Mouse (Mus musculus) liver, embryonic 14.5 days (tissue): ENCODE results near the gene Pigb. TPM values are rescaled to one million over a fixed set of nuclear protein-coding genes. Genes with fewer than 3 reads are reported as not detected.

Experiments used
- ATAC-seq: fragments of 200-750 bp; cut with Nextera tagmentation; 2 replicates; pipeline ENCODE4 v1.8.0; 2017; ENCODE audit warnings: moderate number of reproducible peaks, mild to moderate bottlenecking, moderate library complexity; ENCODE audit not compliant: insufficient read depth
- DNase-seq, 3 experiments: peaks; one replicate each; pipeline ENCODE4 v3.0.0-alpha.2; 2012 to 2013; ENCODE audit warnings: low read depth in 3 of 3, low spot score in 3 of 3
- H3K27ac ChIP-seq: fragments of 300-500 bp; sonication (generic); 2 replicates; pipeline ENCODE4 v1.5.1; 2014; ENCODE audit warnings: moderate library complexity, mild to moderate bottlenecking, control low read depth, inconsistent platforms
- H3K27me3 ChIP-seq: fragments of 300-500 bp; sonication (generic); 2 replicates; pipeline ENCODE4 v1.6.1; 2014; ENCODE audit warnings: mild to moderate bottlenecking, low read length, moderate library complexity; ENCODE audit not compliant: control insufficient read depth, insufficient read depth
- H3K36me3 ChIP-seq: fragments of 300-500 bp; sonication (generic); replicated peaks from 2 replicates; pipeline ENCODE4 v1.6.1; 2014; ENCODE audit warnings: low read depth; ENCODE audit not compliant: control insufficient read depth, insufficient read depth
- H3K4me1 ChIP-seq, 2 experiments: fragments of 200-500 bp in 1 of 2; fragments of 300-500 bp in 1 of 2; sonication (generic) in 1 of 2; replicated peaks; 2 replicates each; pipeline ENCODE4 v1.6.1; 2012 to 2014; ENCODE audit warnings: antibody characterized with exemption in 1 of 2, inconsistent platforms in 1 of 2, low read length in 1 of 2; ENCODE audit not compliant: control insufficient read depth in 2 of 2, insufficient read depth in 2 of 2
- H3K4me2 ChIP-seq: fragments of 300-500 bp; sonication (generic); 2 replicates; pipeline ENCODE4 v1.6.1; 2014; ENCODE audit warnings: low read depth, mild to moderate bottlenecking, control low read depth, moderate library complexity
- H3K4me3 ChIP-seq, 2 experiments: fragments of 200-500 bp in 1 of 2; fragments of 300-500 bp in 1 of 2; sonication (generic) in 1 of 2; 2 replicates each; pipeline ENCODE4 v1.5.1; 2012 to 2014; ENCODE audit warnings: low read depth in 2 of 2, low read length in 2 of 2, mild to moderate bottlenecking in 2 of 2, control low read depth in 1 of 2, inconsistent platforms in 1 of 2, moderate library complexity in 1 of 2; ENCODE audit not compliant: insufficient read depth in 1 of 2
- H3K9ac ChIP-seq: fragments of 300-500 bp; sonication (generic); replicated peaks from 2 replicates; pipeline ENCODE4 v1.6.1; 2014; ENCODE audit warnings: mild to moderate bottlenecking, control low read depth, moderate library complexity
- H3K9me3 ChIP-seq: fragments of 300-500 bp; sonication (generic); 2 replicates; pipeline ENCODE4 v1.6.1; 2016; ENCODE audit warnings: low read length, mixed read lengths; ENCODE audit not compliant: control insufficient read depth
- CTCF ChIP-seq: IDR thresholded peaks from 2 replicates; pipeline ENCODE4 v1.5.1; 2016; ENCODE audit warnings: antibody characterized with exemption, low read depth, control low read depth
- EP300 ChIP-seq: IDR thresholded peaks from 2 replicates; pipeline ENCODE4 v1.6.1; 2016; ENCODE audit warnings: antibody characterized with exemption, low read depth
- WGBS: fragments of 180-500 bp; shearing (Covaris S2); extraction: QIAGEN DNeasy Blood & Tissue Kit; methylation state at CpG from one replicate; pipeline ENCODE4 v1.1.7; 2014; ENCODE audit not compliant: insufficient replicate concordance; 5-methylcytosine and 5-hydroxymethylcytosine counted together
- polyA plus RNA-seq, 2 experiments: library from polyadenylated mRNA; depleted of rRNA in 1 of 2; stranded (reverse) in 1 of 2; unstranded in 1 of 2; fragments of >200 nt; fragmentation: Nextera tagmentation in 1 of 2; extraction: Ambion mirVana in 1 of 2; gene quantifications; 2 replicates each; pipeline versions ENCODE4 v1.2.1 to v1.2.3; 2012 to 2014

Pigb gene
- polyA plus RNA-seq, 2 experiments: 4.3 to 5.2 TPM

DNA sequence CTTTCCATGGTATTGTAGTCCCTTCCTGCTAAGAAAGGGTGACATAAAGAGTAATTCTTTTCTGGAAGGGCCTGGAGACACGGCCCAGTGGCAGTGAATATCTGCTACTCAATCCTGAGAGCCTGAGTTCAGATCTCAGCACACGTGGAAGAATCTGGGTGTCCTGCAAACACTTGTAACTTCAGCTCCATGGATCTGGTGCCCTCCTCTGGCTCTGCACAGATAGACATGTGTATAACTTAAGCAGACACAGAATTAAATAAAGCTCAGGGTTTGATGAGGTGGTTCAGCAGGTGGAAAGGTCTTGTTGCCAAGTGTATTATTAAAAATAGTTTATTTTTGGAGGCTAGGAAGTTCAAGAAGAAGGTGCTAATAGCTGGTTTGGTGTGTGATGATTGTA, 39.7 kb downstream of the Pigb start:
- no peak for DNase-seq
- no peaks in the 10 kb centered on the region for H3K36me3 ChIP-seq

DNA sequence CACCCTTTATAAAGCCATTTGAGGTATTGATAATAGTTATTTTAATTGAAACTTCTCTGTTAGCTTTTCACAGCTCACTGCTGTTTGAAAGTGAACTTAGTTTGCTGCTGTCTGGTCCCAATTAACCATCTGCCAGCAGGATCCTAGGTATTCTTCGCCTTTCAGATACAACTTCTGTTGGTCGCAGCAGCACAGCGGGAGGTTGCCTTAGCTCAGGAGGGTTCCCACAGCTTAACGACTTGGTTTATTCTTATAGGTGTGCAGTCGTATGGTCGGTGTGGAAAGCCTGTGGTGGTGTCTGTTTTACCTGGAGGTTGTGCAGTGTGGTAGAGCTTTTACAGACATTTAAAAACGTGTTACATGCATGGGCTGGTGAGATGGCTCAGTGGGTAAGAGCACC, 43.4 kb downstream of the Pigb start:
- WGBS: 64% methylated on average over 7 of the region's 7 CpGs
- TF ChIP-seq EP300: no peak
- no peaks in the 10 kb centered on the region for H3K27me3 ChIP-seq
- no peak for DNase-seq
- no peaks in the 10 kb centered on the region for H3K4me1 ChIP-seq
- H3K4me2 ChIP-seq: no peak overlapping the region
- no peaks in the 10 kb centered on the region for H3K9me3 ChIP-seq
- no peak overlapping the region for H3K27ac ChIP-seq
- no peak overlapping the region for H3K4me3 ChIP-seq
- no peak for ATAC-seq
- no peak overlapping the region for H3K9ac ChIP-seq
- H3K36me3 ChIP-seq: no peaks in the 10 kb centered on the region

More for the DNA sequence above, 39.7 kb downstream of the Pigb start:
- H3K4me1 ChIP-seq: peaks cover 0 to 4% of the 10 kb centered on the region in 2 experiments; a peak in 2 of 4 replicates
- no peak for TF ChIP-seq EP300
- TF ChIP-seq CTCF: no peak
- no peak overlapping the region for H3K9ac ChIP-seq
- no peak overlapping the region for H3K4me2 ChIP-seq
- H3K27ac ChIP-seq: no peak overlapping the region
- 49% methylated on average over 2 of the region's 2 CpGs for WGBS
- no peak for ATAC-seq
- H3K9me3 ChIP-seq: no peaks in the 10 kb centered on the region
- no peak overlapping the region for H3K4me3 ChIP-seq
- H3K27me3 ChIP-seq: no peaks in the 10 kb centered on the region

DNA sequence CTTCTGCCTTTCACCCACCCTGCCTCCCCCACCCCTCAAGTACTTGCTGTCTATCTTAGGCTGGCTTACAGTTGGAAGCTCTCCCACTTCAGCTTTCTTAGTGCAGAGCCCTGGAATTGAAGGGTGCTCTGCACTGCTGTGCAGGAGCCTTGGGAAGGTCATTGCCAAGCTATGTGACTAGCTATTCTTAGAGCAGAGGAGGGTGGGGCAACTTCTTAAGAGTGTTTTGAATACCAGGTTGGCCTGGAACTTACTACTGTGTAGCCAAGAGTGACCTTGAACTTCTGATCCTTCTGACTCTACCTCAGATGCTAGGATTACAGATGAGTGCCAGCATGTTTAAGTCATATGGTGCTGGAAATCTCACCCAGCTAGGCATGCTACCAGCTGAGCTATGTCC, 44.0 kb downstream of the Pigb start:
- DNase-seq (no peak), ATAC-seq (no peak)
- Histone ChIP-seq H3K9ac (no peak overlapping the region), H3K4me1 (no peaks in the 10 kb centered on the region), H3K27ac (no peak overlapping the region), H3K4me2 (no peak overlapping the region), H3K4me3 (no peak overlapping the region), H3K27me3 (no peaks in the 10 kb centered on the region), H3K36me3 (no peaks in the 10 kb centered on the region), H3K9me3 (no peaks in the 10 kb centered on the region)
- TF ChIP-seq CTCF (no peak), EP300 (no peak)

- no peak overlapping the region for H3K27ac ChIP-seq
- TF ChIP-seq EP300 (no peak), CTCF (no peak)
- no peaks in the 10 kb centered on the region for H3K9me3 ChIP-seq
- H3K36me3 ChIP-seq: no peaks in the 10 kb centered on the region
- H3K9ac ChIP-seq: no peak overlapping the region
- no peak overlapping the region for H3K4me3 ChIP-seq
- H3K4me2 ChIP-seq: no peak overlapping the region
- 75% methylated on average over 5 of the region's 5 CpGs for WGBS
- ATAC-seq: no peak
- DNase-seq: no peak
- H3K27me3 ChIP-seq: no peaks in the 10 kb centered on the region
- 0 out of 4 replicates have a peak, but pooled peaks cover 0 to 2% of the 10 kb centered on the region in 2 experiments for H3K4me1 ChIP-seq
Observed at GRCm38 (mm10) chr9:72992576-72992975, 47.6 kb downstream of the Pigb start.

DNA sequence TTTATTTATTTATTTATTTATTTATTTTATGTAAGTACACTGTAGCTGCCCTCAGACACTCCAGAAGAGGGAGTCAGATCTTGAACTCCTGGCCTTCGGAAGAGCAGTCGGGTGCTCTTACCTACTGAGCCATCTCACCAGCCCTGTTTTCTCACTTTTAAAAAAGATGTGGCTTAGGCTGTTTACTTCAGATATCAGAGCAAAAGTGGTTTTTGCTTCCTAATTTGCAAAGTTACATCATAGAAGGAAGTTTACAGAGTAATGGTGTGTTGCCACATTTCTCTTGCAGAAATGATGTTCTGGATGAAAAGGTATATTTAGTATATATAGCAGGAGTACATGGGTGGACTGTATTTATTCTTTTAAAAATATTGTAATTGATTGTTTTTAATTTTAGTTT, 48.8 kb downstream of the Pigb start:
- no peaks in the 10 kb centered on the region for H3K9me3 ChIP-seq
- no peak overlapping the region for H3K4me2 ChIP-seq
- H3K9ac ChIP-seq: no peak overlapping the region
- TF ChIP-seq EP300 (no peak), CTCF (no peak)
- ATAC-seq (no peak), DNase-seq (no peak)
- H3K36me3 ChIP-seq: no peaks in the 10 kb centered on the region
- H3K4me1 ChIP-seq: peaks cover 0 to 2% of the 10 kb centered on the region in 2 experiments; a peak in 1 of 4 replicates
- H3K4me3 ChIP-seq: no peak overlapping the region
- WGBS: 84% methylated on average over 2 of the region's 2 CpGs
- no peak overlapping the region for H3K27ac ChIP-seq
- no peaks in the 10 kb centered on the region for H3K27me3 ChIP-seq
